Mouse (Mus musculus) stomach, postnatal 0 days (tissue): ENCODE results near the gene Gm6760. TPM values are rescaled to one million over a fixed set of nuclear protein-coding genes. Genes with fewer than 3 reads are reported as not detected.

Source experiments
- ATAC-seq: fragments of 200-750 bp; cut with Nextera tagmentation; 2 replicates; pipeline ENCODE4 v1.8.0; 2017; ENCODE audit not compliant: low FRiP score, low TSS enrichment
- DNase-seq: peaks from one replicate; pipeline ENCODE4 v3.0.0-alpha.2; 2016; ENCODE audit warnings: low spot score
- H3K27ac ChIP-seq: fragments of 300-500 bp; sonication (generic); replicated peaks from 2 replicates; pipeline ENCODE4 v1.5.1; 2014; ENCODE audit warnings: mild to moderate bottlenecking, control low read depth
- H3K27me3 ChIP-seq: fragments of 300-500 bp; sonication (generic); 2 replicates; pipeline ENCODE4 v1.6.1; 2014; ENCODE audit warnings: low read length; ENCODE audit not compliant: control insufficient read depth, insufficient read depth
- H3K36me3 ChIP-seq: fragments of 300-500 bp; sonication (generic); 2 replicates; pipeline ENCODE4 v1.6.1; 2014; ENCODE audit warnings: low read length, mixed read lengths; ENCODE audit not compliant: control insufficient read depth, insufficient read depth
- H3K4me1 ChIP-seq: fragments of 300-500 bp; sonication (generic); replicated peaks from 2 replicates; pipeline ENCODE4 v1.6.1; 2014; ENCODE audit warnings: antibody characterized with exemption; ENCODE audit not compliant: control insufficient read depth, insufficient read depth
- H3K4me2 ChIP-seq: fragments of 300-500 bp; sonication (generic); replicated peaks from 2 replicates; pipeline ENCODE4 v1.6.1; 2014; ENCODE audit warnings: low read depth, mild to moderate bottlenecking, control low read depth, moderate library complexity
- H3K4me3 ChIP-seq: fragments of 300-500 bp; sonication (generic); 2 replicates; pipeline ENCODE4 v1.5.1; 2014; ENCODE audit warnings: low read depth, low read length, control low read depth
- H3K9ac ChIP-seq: fragments of 300-500 bp; sonication (generic); 2 replicates; pipeline ENCODE4 v1.6.1; 2014; ENCODE audit warnings: mild to moderate bottlenecking, low read length, control low read depth, mixed read lengths
- H3K9me3 ChIP-seq: fragments of 300-500 bp; sonication (generic); 2 replicates; pipeline ENCODE4 v1.6.1; 2016; ENCODE audit warnings: low read length; ENCODE audit not compliant: control insufficient read depth
- CTCF ChIP-seq: IDR thresholded peaks from 2 replicates; pipeline ENCODE4 v1.5.1; 2016; ENCODE audit warnings: antibody characterized with exemption, low read depth, mild to moderate bottlenecking, moderate library complexity
- EP300 ChIP-seq: optimal IDR thresholded peaks from 2 replicates; pipeline ENCODE3; 2016; ENCODE audit warnings: antibody characterized with exemption
- WGBS: fragments of 180-500 bp; shearing (Covaris S2); extraction: QIAGEN DNeasy Blood & Tissue Kit; methylation state at CpG from one replicate; pipeline ENCODE4 v1.1.7; 2014; 5-methylcytosine and 5-hydroxymethylcytosine counted together
- polyA plus RNA-seq: library from polyadenylated mRNA; unstranded; fragments of >200 nt; fragmentation: Nextera tagmentation; extraction: Ambion mirVana; gene quantifications from 2 replicates; pipeline ENCODE4 v1.2.1, GENCODE M21; 2015

Gene Gm6760
- not detected in 2 replicates for polyA plus RNA-seq

DNA sequence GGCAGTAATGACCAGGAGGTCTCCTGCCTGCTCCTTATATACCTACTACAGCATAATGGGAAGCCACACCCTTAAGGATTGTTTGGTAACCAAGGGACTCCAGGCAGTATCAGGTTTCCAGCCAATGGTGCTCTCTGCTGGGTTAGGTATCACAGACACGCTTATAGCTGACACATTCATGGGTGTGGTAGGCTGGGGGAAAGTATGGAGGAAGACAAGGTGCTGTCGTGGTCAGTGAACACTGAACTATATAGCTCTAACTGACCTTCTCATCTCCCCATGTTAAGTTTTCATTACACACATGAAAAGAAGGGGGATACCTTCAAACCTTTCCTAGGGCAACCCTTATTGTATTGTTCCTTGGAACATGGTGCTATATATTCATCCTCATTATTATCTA lies at the start of gene Gm6760:
Gm6760 (minus strand) TSS at position 101 of the 400 bp plus-strand sequence.
- Histone ChIP-seq H3K36me3 (no peaks in the 10 kb centered on the region), H3K9ac (no peak within 1 kb of the TSS), H3K27ac (no peak within 1 kb of the TSS), H3K4me1 (no peaks in the 10 kb centered on the region), H3K4me2 (no peak within 1 kb of the TSS), H3K4me3 (no peak within 1 kb of the TSS), H3K27me3 (no peaks in the 10 kb centered on the region), H3K9me3 (no peaks in the 10 kb centered on the region)
- no peak for DNase-seq
- 55% methylated on average over 2 of the region's 2 CpGs for WGBS
- TF ChIP-seq EP300: no peak
- TF ChIP-seq CTCF: no peak
- no peak for ATAC-seq

DNA sequence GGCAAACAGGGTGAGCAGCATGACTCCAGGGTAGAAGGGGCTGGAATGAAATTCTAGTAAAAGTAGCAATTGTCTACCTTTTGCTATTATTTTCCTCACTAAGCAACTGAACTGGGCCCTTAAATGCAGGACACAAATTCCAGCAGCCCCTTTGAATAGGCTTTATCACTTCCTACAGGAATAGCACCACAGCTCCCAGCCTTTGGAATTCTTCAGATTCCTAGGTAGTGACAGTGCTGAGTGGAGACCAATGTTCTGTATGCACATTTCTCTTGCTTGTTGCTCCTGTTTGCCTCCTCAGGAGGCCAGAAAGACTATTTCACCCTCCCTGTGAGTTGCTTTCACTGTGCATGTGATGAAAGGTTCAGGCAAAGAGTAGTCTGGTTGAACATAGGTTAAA lies 29.2 kb upstream of the Gm6760 start:
- Histone ChIP-seq H3K36me3 (no peaks in the 10 kb centered on the region), H3K4me1 (no peaks in the 10 kb centered on the region), H3K27ac (no peak overlapping the region), H3K4me2 (no peak overlapping the region), H3K27me3 (no peaks in the 10 kb centered on the region), H3K9me3 (no peaks in the 10 kb centered on the region), H3K9ac (no peak overlapping the region), H3K4me3 (no peak overlapping the region)
- no peak for TF ChIP-seq CTCF
- no peak for TF ChIP-seq EP300
- DNase-seq (no peak), ATAC-seq (no peak)

DNA sequence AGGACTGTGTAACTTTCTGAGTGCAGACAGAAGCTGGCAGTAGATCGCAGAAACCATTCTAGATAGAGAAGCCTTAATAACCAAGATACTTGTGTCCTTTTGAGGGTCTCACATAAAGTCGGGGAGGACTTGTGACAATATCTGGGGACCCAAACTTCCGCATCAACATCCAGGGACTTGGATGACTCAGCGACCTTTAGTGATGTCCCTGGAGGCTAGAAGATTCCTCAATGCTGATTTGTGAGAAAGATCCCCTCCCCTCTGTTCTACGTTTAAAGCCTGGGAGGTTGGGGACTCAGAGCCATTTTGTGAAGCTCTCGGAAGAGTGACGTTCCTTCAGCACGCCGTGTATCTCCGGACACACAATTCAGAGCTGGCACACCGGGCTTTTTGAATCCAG lies 21.2 kb upstream of the Gm6760 start, which contains the start of gene 3830417A13Rik:
3830417A13Rik (plus strand) TSS at position 301 of the 400 bp plus-strand sequence.
- DNase-seq (no peak), ATAC-seq (no peak)
- no peak within 1 kb of the TSS for H3K4me2 ChIP-seq
- no peaks in the 10 kb centered on the region for H3K36me3 ChIP-seq
- H3K9ac ChIP-seq: no peak within 1 kb of the TSS
- no peaks in the 10 kb centered on the region for H3K4me1 ChIP-seq
- no peaks in the 10 kb centered on the region for H3K9me3 ChIP-seq
- TF ChIP-seq EP300 (no peak), CTCF (no peak)
- H3K27me3 ChIP-seq: no peaks in the 10 kb centered on the region
- H3K4me3 ChIP-seq: no peak within 1 kb of the TSS
- H3K27ac ChIP-seq: no peak within 1 kb of the TSS
- 82% methylated on average over 11 of the region's 11 CpGs for WGBS

Other genes starting within 250 kb of the Gm6760 start
- 0.12 TPM in 1 of 2 replicates, not detected in the other for gene 3830417A13Rik, start 21.4 kb upstream of the Gm6760 start, polyA plus RNA-seq
- gene Slitrk4, start 124.8 kb upstream of the Gm6760 start, polyA plus RNA-seq: 0.34 and 0.64 TPM in 2 replicates